Mouse (Mus musculus): ENCODE results near the gene Accs.
A peak's percentile ranks its signal among the peaks of the same experiment; 100 is the strongest.

The Accs gene

GRCm38 (mm10) chr2:93794375-93794774 lies 55.4 kb downstream of the Accs start:
- DNase-seq (ENCODE audit: low spot score in 2 of 2), result no peak

GRCm38 (mm10) chr2:93791516-93792499 lies 57.9 kb downstream of the Accs start:
- peak in 1 of 2 experiments; percentile 58 for DNase-seq (ENCODE audit: low spot score in 2 of 2)

GRCm38 (mm10) chr2:93790798-93791345 lies 58.9 kb downstream of the Accs start:
- no peak for DNase-seq (ENCODE audit: low spot score in 2 of 2)

- DNase-seq (ENCODE audit: low spot score in 2 of 2), result no peak
These were observed 61.2 kb downstream of the Accs start for GRCm38 (mm10) chr2:93788557-93788956.

GRCm38 (mm10) chr2:93786175-93786574 lies 63.6 kb downstream of the Accs start:
- DNase-seq (ENCODE audit: low spot score in 2 of 2), result peak; percentile 57 to 80

GRCm38 (mm10) chr2:93785432-93785798 lies 64.3 kb downstream of the Accs start:
- no peak for DNase-seq (ENCODE audit: low spot score in 2 of 2)

GRCm38 (mm10) chr2:93784721-93785431 lies 64.9 kb downstream of the Accs start:
- no peak for DNase-seq (ENCODE audit: low spot score in 2 of 2)

GRCm38 (mm10) chr2:93783926-93784539 lies 65.7 kb downstream of the Accs start:
- DNase-seq (ENCODE audit: low spot score in 2 of 2), result peak in 1 of 2 experiments; percentile 22

Measured in cerebellum, postnatal 4 days (tissue).